Mouse (Mus musculus) intestine, postnatal 0 days (tissue): ENCODE measurements around the gene Car4. TPM values are rescaled to one million over a fixed set of nuclear protein-coding genes. Genes with fewer than 3 reads are reported as not detected.
A peak's percentile ranks its signal among the peaks of the same experiment; 100 is the strongest.

Source experiments
- ATAC-seq: fragments of 200-750 bp; cut with Nextera tagmentation; 2 replicates; pipeline ENCODE4 v1.8.0; 2017; ENCODE audit warnings: mild to moderate bottlenecking, moderate TSS enrichment, moderate library complexity
- H3K27ac ChIP-seq: fragments of 300-500 bp; sonication (generic); 2 replicates; pipeline ENCODE4 v1.5.1; 2014; ENCODE audit warnings: mild to moderate bottlenecking, low read depth, low read length, moderate library complexity
- H3K27me3 ChIP-seq: fragments of 300-500 bp; sonication (generic); replicated peaks from 2 replicates; pipeline ENCODE4 v1.6.1; 2014; ENCODE audit warnings: low read length, mixed read lengths; ENCODE audit not compliant: control insufficient read depth, insufficient read depth
- H3K36me3 ChIP-seq: fragments of 300-500 bp; sonication (generic); 2 replicates; pipeline ENCODE4 v1.6.1; 2014; ENCODE audit warnings: mild to moderate bottlenecking, moderate library complexity; ENCODE audit not compliant: control insufficient read depth, insufficient read depth
- H3K4me1 ChIP-seq: fragments of 300-500 bp; sonication (generic); replicated peaks from 2 replicates; pipeline ENCODE4 v1.6.1; 2014; ENCODE audit warnings: antibody characterized with exemption, low read length, mixed read lengths; ENCODE audit not compliant: control insufficient read depth, insufficient read depth
- H3K4me2 ChIP-seq: fragments of 300-500 bp; sonication (generic); replicated peaks from 2 replicates; pipeline ENCODE4 v1.6.1; 2014; ENCODE audit warnings: low read depth, mild to moderate bottlenecking, moderate library complexity
- H3K4me3 ChIP-seq: fragments of 300-500 bp; sonication (generic); 2 replicates; pipeline ENCODE4 v1.5.1; 2014; ENCODE audit warnings: low read depth, low read length
- H3K9ac ChIP-seq: fragments of 300-500 bp; sonication (generic); 2 replicates; pipeline ENCODE4 v1.6.1; 2014; ENCODE audit warnings: mild to moderate bottlenecking, low read depth, low read length
- H3K9me3 ChIP-seq: fragments of 300-500 bp; sonication (generic); 2 replicates; pipeline ENCODE4 v1.6.1; 2016; ENCODE audit warnings: mixed run types; ENCODE audit not compliant: control insufficient read depth
- CTCF ChIP-seq: sonication (generic); IDR thresholded peaks from 2 replicates; pipeline ENCODE4 v1.5.1; 2016; ENCODE audit warnings: low read depth, mild to moderate bottlenecking, control low read depth, antibody characterized with exemption, moderate library complexity
- WGBS: fragments of 180-500 bp; shearing (Covaris S2); extraction: QIAGEN DNeasy Blood & Tissue Kit; methylation state at CpG from one replicate; pipeline ENCODE4 v1.1.7; 2014; 5-methylcytosine and 5-hydroxymethylcytosine counted together
- polyA plus RNA-seq: library from polyadenylated mRNA; unstranded; fragments of >200 nt; fragmentation: Nextera tagmentation; extraction: Ambion mirVana; gene quantifications from 2 replicates; pipeline ENCODE4 v1.2.1, GENCODE M21; 2015

Gene Car4
- polyA plus RNA-seq, 1 experiment from 2014 or later = 0.33 TPM

DNA sequence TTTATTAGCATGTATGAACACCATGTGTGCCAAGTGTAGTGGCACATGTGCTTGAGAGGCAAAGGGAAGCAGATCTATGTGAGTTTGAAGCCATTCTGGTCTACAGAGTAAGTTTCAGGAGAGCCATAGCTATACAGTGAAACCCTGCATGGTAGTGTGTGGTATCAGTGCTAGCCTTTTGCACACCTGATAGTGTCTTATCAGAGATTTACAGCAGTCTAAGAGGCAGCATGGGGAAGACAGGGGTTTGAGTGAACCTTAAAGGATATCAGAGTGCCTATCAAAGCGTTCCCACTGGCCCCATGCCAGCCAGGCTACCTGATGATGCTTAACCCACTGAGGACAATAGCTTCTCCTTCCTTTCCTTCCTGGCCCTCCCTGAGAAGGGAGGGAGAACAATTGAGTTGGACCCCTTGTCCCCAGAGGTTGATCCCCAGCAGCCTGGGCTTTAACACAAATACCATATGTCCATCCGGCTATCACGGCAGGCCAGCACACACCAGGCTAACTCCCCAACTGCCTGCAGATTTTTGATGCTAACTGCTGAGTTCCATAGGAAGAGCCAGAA is 19.9 kb downstream of the Car4 start:
- H3K27me3 ChIP-seq = no peaks in the 10 kb centered on the region
- no peak for ATAC-seq
- no peaks in the 10 kb centered on the region for H3K9me3 ChIP-seq
- no peaks in the 10 kb centered on the region for H3K36me3 ChIP-seq
- no peak for TF ChIP-seq CTCF
- no peak overlapping the region for H3K4me3 ChIP-seq
- no peak overlapping the region for H3K4me2 ChIP-seq
- no peak overlapping the region for H3K27ac ChIP-seq
- no peak overlapping the region for H3K9ac ChIP-seq
- 59% methylated on average over 3 of the region's 3 CpGs for WGBS
- H3K4me1 ChIP-seq = no peaks in the 10 kb centered on the region

DNA sequence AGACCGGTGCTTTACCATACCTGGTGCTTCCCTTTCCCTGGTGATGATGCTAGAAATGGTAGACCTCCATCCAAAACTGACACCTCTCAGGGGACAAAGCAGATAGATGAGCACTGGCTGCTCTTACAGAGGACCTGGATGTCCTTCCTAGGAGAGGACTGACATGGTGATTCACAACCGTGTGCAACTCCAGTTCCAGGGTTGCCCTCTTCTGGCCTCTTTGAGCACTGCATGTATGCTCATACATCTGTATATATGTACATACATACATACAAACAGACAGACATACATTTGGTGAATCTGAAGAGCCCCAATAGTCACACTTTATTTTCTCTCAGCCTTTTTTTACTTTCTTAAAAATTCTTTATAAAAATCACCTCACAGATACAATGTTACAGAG is 20.5 kb downstream of the Car4 start:
- WGBS = 51% methylated on average over 2 of the region's 2 CpGs
- no peak overlapping the region for H3K4me2 ChIP-seq
- no peaks in the 10 kb centered on the region for H3K9me3 ChIP-seq
- no peaks in the 10 kb centered on the region for H3K4me1 ChIP-seq
- no peak for ATAC-seq
- H3K9ac ChIP-seq = no peak overlapping the region
- H3K36me3 ChIP-seq = no peaks in the 10 kb centered on the region
- no peak overlapping the region for H3K27ac ChIP-seq
- TF ChIP-seq CTCF = peak; percentile 71
- no peak overlapping the region for H3K4me3 ChIP-seq
- no peaks in the 10 kb centered on the region for H3K27me3 ChIP-seq

DNA sequence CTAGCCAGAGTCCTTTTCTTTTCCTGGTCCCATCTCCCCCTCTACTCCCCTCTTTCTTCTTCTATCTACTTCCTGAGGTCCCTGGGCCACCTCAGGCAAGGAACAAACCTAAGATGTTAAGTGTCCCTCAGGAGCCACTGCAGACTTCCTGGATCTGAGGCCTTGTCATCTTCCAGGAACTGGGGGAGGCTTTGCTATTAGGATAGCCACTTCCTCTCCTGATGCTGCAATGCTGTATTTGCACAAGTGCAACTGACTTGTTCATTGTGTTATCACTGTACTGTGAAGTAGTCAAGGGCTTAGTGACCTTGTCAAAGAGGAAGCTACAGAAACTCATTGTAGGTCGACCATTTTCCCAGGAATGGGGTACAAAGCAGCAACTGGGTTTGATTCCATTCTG is 21.8 kb downstream of the Car4 start:
- Histone ChIP-seq H3K9me3 (no peaks in the 10 kb centered on the region), H3K4me2 (no peak overlapping the region)
- 53% methylated on average over 1 of the region's 1 CpGs for WGBS

DNA sequence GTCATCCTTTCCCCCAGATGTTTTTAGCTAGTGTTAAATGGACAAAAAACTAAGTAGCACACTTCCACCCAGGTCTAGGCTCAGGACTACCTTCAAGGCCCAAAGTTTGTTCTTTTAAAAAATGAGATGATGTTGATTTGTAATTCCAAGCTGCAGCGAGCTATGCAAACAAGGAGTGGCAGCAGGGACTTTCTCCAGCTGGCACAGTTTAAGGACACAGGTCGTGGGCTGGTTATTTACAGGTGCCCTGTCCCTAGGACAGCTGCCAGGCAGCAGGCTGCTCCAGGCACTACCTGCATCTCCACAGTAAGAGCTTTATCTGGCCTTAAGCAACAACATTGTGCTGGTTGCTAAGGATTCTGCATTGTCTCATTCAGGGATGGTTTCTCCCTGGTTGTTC is 23.1 kb downstream of the Car4 start:
- Histone ChIP-seq H3K4me1 (no peaks in the 10 kb centered on the region), H3K4me2 (no peak overlapping the region), H3K9ac (no peak overlapping the region), H3K4me3 (no peak overlapping the region), H3K27me3 (no peaks in the 10 kb centered on the region), H3K27ac (no peak overlapping the region), H3K9me3 (no peaks in the 10 kb centered on the region), H3K36me3 (0 out of 2 replicates have a peak, but pooled peaks cover 8% of the 10 kb centered on the region)
- no peak for TF ChIP-seq CTCF
- no peak for ATAC-seq
- WGBS = 56% methylated on average over 2 of the region's 2 CpGs

More for the DNA sequence above, 21.8 kb downstream of the Car4 start:
- Histone ChIP-seq H3K4me1 (no peaks in the 10 kb centered on the region), H3K27ac (no peak overlapping the region), H3K4me3 (no peak overlapping the region), H3K9ac (no peak overlapping the region), H3K27me3 (no peaks in the 10 kb centered on the region), H3K36me3 (0 out of 2 replicates have a peak, but pooled peaks cover 4% of the 10 kb centered on the region)
- peak; percentile 58 for ATAC-seq
- no peak for TF ChIP-seq CTCF

DNA sequence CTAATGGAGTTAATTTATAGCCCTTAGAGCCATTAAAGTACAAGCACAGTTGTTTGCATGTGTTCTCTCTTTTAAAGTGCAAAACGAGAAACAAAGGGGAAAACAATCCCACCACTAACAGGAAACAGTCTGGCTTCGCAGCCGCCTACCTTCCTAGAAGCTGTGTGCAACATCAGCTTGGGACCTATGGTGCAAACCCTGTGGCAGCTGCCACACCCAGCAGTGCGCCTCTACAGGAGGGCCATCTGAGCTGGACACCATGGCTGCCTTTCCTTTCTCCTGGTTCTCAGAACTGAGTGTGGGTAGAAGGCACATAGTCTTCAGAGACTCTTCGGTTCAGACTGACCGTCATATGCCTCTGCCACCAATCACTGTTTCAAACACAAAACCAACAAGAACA is 27.8 kb downstream of the Car4 start:
- 92% methylated on average over 6 of the region's 6 CpGs for WGBS
- Histone ChIP-seq H3K27ac (no peak overlapping the region), H3K9ac (no peak overlapping the region), H3K36me3 (peaks cover 24% of the 10 kb centered on the region), H3K4me1 (no peaks in the 10 kb centered on the region), H3K4me3 (no peak overlapping the region), H3K9me3 (no peaks in the 10 kb centered on the region), H3K4me2 (no peak overlapping the region), H3K27me3 (no peaks in the 10 kb centered on the region)
- no peak for TF ChIP-seq CTCF
- no peak for ATAC-seq

- Histone ChIP-seq H3K27me3 (no peaks in the 10 kb centered on the region), H3K9me3 (no peaks in the 10 kb centered on the region), H3K4me1 (no peaks in the 10 kb centered on the region), H3K9ac (no peak overlapping the region), H3K4me3 (no peak overlapping the region), H3K27ac (no peak overlapping the region), H3K4me2 (no peak overlapping the region), H3K36me3 (peaks cover 35% of the 10 kb centered on the region)
- no peak for ATAC-seq
- no peak for TF ChIP-seq CTCF
- WGBS = 85% methylated on average over 3 of the region's 3 CpGs
These were observed 30.8 kb downstream of the Car4 start for GRCm38 (mm10) chr11:84988341-84988919.
